Mouse (Mus musculus) liver, postnatal 0 days (tissue): ENCODE data around the gene Vmn2r97. TPM values are rescaled to one million over a fixed set of nuclear protein-coding genes. Genes with fewer than 3 reads are reported as not detected.
"Not testable (repeated sequence)": the region's sequence is repeated elsewhere in the genome, so short reads cannot be mapped to it uniquely, and the experiment has no call there.

Experiments used
- ATAC-seq: fragments of 200-750 bp; cut with Nextera tagmentation; 2 replicates; pipeline ENCODE4 v1.8.0; 2017; ENCODE audit warnings: mild to moderate bottlenecking, moderate library complexity
- DNase-seq: peaks from one replicate; pipeline ENCODE4 v3.0.0-alpha.2; 2016
- H3K27ac ChIP-seq: fragments of 300-500 bp; sonication (generic); 2 replicates; pipeline ENCODE4 v1.5.1; 2014; ENCODE audit warnings: antibody characterized with exemption, moderate library complexity, mild to moderate bottlenecking, low read depth
- H3K27me3 ChIP-seq: fragments of 300-500 bp; sonication (generic); 2 replicates; pipeline ENCODE4 v1.6.1; 2014; ENCODE audit warnings: low read length, control low read depth, mixed read lengths; ENCODE audit not compliant: insufficient read depth
- H3K36me3 ChIP-seq: fragments of 300-500 bp; sonication (generic); replicated peaks from 2 replicates; pipeline ENCODE4 v1.6.1; 2014; ENCODE audit warnings: mild to moderate bottlenecking, control low read depth, low read length, moderate library complexity, mixed read lengths; ENCODE audit not compliant: insufficient read depth
- H3K4me1 ChIP-seq: fragments of 300-500 bp; sonication (generic); 2 replicates; pipeline ENCODE4 v1.6.1; 2014; ENCODE audit warnings: antibody characterized with exemption, mild to moderate bottlenecking, control low read depth; ENCODE audit not compliant: insufficient read depth
- H3K4me2 ChIP-seq: fragments of 300-500 bp; sonication (generic); 2 replicates; pipeline ENCODE4 v1.6.1; 2014; ENCODE audit warnings: low read depth, mild to moderate bottlenecking, low read length, moderate library complexity, mixed read lengths
- H3K4me3 ChIP-seq: fragments of 300-500 bp; sonication (generic); 2 replicates; pipeline ENCODE4 v1.5.1; 2014; ENCODE audit warnings: low read depth, low read length
- H3K9ac ChIP-seq: fragments of 300-500 bp; sonication (generic); replicated peaks from 2 replicates; pipeline ENCODE4 v1.6.1; 2014; ENCODE audit warnings: mild to moderate bottlenecking, moderate library complexity
- H3K9me3 ChIP-seq: fragments of 300-500 bp; sonication (generic); 2 replicates; pipeline ENCODE4 v1.6.1; 2016; ENCODE audit warnings: mild to moderate bottlenecking, control low read depth, low read length, mixed read lengths
- CTCF ChIP-seq: sonication (generic); IDR thresholded peaks from 2 replicates; pipeline ENCODE4 v1.5.1; 2016; ENCODE audit warnings: antibody characterized with exemption, low read depth
- EP300 ChIP-seq: IDR thresholded peaks from 2 replicates; pipeline ENCODE4 v1.6.1; 2016; ENCODE audit warnings: antibody characterized with exemption, low read depth, mild to moderate bottlenecking
- WGBS: fragments of 180-500 bp; shearing (Covaris S2); extraction: QIAGEN DNeasy Blood & Tissue Kit; methylation state at CpG from one replicate; pipeline ENCODE4 v1.1.7; 2014; ENCODE audit not compliant: insufficient replicate concordance; 5-methylcytosine and 5-hydroxymethylcytosine counted together
- polyA plus RNA-seq: library from polyadenylated mRNA; unstranded; fragments of >200 nt; fragmentation: Nextera tagmentation; extraction: Ambion mirVana; gene quantifications from 2 replicates; pipeline ENCODE4 v1.2.1, GENCODE M21; 2015

Vmn2r97 gene
- polyA plus RNA-seq = not detected in 2 replicates

- not testable (repeated sequence) for H3K27ac ChIP-seq, H3K4me2 ChIP-seq, H3K9me3 ChIP-seq, H3K27me3 ChIP-seq, DNase-seq, H3K36me3 ChIP-seq, ATAC-seq, H3K4me3 ChIP-seq, H3K4me1 ChIP-seq, H3K9ac ChIP-seq
- 59% methylated on average over 2 of the region's 2 CpGs for WGBS
Measured at GRCm38 (mm10) chr17:18914000-18914399, at the start of gene Vmn2r97. Vmn2r97 (plus strand) TSS chr17:18914300.

GRCm38 (mm10) chr17:18882436-18882835 is 31.7 kb upstream of the Vmn2r97 start:
- H3K9me3 ChIP-seq, H3K4me2 ChIP-seq, H3K9ac ChIP-seq, H3K27me3 ChIP-seq, ATAC-seq, H3K36me3 ChIP-seq, H3K4me3 ChIP-seq, H3K27ac ChIP-seq, H3K4me1 ChIP-seq, DNase-seq: not testable (repeated sequence)
- WGBS = 80% methylated on average over 1 of the region's 2 CpGs

GRCm38 (mm10) chr17:18889745-18890329 is 24.3 kb upstream of the Vmn2r97 start:
- WGBS = 75% methylated on average over 6 of the region's 6 CpGs
- DNase-seq = no peak
- H3K36me3 ChIP-seq = no peaks in the 10 kb centered on the region
- TF ChIP-seq CTCF (no peak), EP300 (no peak)
- H3K9ac ChIP-seq = no peak overlapping the region
- no peak overlapping the region for H3K27ac ChIP-seq
- no peak for ATAC-seq
- no peaks in the 10 kb centered on the region for H3K9me3 ChIP-seq
- H3K27me3 ChIP-seq = no peaks in the 10 kb centered on the region
- H3K4me2 ChIP-seq = no peak overlapping the region
- H3K4me1 ChIP-seq = no peaks in the 10 kb centered on the region
- no peak overlapping the region for H3K4me3 ChIP-seq

- not testable (repeated sequence) for H3K4me3 ChIP-seq, H3K27me3 ChIP-seq, H3K9me3 ChIP-seq, H3K27ac ChIP-seq, H3K4me2 ChIP-seq, H3K9ac ChIP-seq, H3K4me1 ChIP-seq, H3K36me3 ChIP-seq, ATAC-seq, DNase-seq
- 48% methylated on average over 1 of the region's 1 CpGs for WGBS
Measured at GRCm38 (mm10) chr17:18957800-18958199, 43.7 kb downstream of the Vmn2r97 start.

- Histone ChIP-seq H3K27me3 (no peaks in the 10 kb centered on the region), H3K9ac (no peak overlapping the region), H3K36me3 (no peaks in the 10 kb centered on the region), H3K4me1 (no peaks in the 10 kb centered on the region), H3K9me3 (peaks cover 2% of the 10 kb centered on the region; the same call in 1 of the 2 replicates), H3K4me3 (no peak overlapping the region), H3K4me2 (no peak overlapping the region), H3K27ac (no peak overlapping the region)
- peak; percentile 40; the same call in 1 of the 2 replicates for ATAC-seq
- WGBS = 75% methylated on average over 29 of the region's 29 CpGs
- DNase-seq = no peak
- TF ChIP-seq CTCF = no peak
- TF ChIP-seq EP300 = no peak
Measured at GRCm38 (mm10) chr17:18968371-18969275, 54.5 kb downstream of the Vmn2r97 start.

Other genes starting within 250 kb of the Vmn2r97 start
- not detected in 2 replicates for gene Vmn2r98, start 139.2 kb downstream of the Vmn2r97 start, polyA plus RNA-seq